Mouse (Mus musculus) kidney, adult 18-20 months (tissue): ENCODE results near the gene Mrgprg.

Experiments used
- DNase-seq: peaks from one replicate; pipeline ENCODE4 v3.0.0; 2021

Gene Mrgprg

DNA sequence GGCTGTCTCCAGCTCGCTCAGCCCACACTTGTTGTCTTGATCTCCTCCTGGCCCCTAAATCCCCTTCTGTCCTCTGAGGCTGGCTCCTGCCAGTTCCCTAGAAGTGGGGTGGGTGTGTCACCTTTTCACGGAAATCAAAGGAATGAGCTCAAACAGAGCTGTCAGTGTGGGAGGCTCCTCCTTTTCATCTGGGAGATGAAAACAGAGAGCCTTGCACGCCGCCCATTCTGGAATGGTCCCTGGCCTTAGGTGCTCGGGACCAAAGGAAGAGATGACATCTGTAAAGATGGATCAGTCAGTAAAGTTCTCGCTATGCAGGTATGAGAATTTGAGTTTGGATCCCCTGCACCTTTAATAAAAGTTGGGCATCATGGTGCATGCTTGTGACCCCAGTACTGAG lies at the start of gene Mrgprg:
TSS of gene Mrgprg (minus strand) at position 101 of the 400 bp plus-strand sequence.
- DNase-seq: no peak

DNA sequence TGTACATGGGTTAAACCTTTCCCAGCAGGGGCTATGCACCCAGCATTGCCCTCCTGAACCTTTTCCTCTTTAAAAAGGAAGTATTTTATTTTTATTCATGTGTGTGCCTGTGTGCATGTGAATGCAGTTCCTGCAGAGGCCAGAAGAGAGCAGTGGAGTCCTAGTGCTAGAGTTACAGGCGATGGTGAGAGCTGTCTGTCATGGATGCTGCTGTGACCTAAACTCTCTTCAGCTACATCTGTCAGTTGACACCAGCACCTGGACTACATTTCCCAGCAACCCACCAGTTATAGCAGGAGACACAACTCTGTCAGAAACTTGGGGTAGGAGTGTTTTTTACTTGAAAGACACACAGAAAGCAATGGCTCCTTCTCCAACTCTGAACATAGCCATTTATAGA lies 42.1 kb upstream of the Mrgprg start:
- DNase-seq: peak; percentile 29

GRCm38 (mm10) chr7:143805199-143805624 lies 38.4 kb upstream of the Mrgprg start:
- no peak for DNase-seq

DNA sequence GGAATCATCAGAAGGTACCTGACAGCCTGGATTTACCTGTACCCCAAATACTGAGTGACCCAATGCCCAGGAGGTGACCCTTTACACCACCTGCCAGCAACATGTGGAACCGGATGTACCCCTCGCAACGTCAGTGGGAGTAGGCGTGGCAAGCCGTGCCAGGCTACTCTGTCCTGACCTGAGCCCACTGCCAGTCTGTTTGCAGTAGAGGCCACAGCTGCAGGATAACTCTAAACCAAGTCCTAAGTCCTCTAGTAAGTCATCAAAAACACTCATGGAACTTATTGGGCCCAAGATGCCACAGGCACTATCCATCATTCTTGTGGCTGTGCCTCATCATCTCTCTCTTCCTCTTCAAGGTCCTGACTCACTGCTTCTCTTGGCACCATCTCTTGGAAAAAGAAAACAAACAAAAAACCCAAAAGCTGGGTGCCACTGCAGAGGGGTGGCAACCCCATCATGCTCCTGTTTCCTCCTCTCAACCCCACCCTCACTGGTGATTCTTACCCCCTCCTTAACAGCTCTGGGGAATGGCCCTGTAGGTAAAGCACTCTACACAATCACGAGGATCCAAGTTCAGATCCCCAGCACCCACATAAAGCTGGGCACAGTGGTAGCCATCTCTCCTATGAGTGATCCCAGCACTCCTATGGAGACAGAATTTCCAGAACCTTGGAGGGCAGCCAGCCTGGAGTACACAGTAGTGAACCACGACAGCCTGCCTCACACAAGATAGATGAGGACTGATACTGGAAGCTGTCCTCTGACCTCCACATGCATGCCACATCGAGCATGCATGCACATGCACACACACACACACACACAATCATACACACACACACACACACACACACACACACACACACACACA lies 34.6 kb upstream of the Mrgprg start:
- no peak for DNase-seq

DNA sequence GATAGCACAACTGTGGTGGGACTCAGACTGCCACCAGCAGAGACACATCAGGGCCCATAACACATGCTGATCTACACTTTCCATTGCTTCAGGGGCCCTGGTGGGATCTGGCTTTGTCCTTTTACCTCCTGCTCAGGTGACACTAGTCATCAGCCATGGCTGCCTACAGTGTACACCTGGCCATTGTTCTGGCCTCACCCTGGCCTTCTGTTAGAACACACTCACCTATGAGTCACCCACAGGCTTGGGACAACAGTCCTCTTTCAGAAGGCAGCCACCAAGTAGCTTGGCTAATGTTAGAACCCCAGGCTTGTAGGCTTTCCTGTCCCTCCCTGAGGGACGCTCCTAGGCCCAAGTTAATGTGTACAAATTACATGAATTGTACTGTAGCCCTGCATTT lies 34.0 kb upstream of the Mrgprg start:
- DNase-seq: no peak

DNA sequence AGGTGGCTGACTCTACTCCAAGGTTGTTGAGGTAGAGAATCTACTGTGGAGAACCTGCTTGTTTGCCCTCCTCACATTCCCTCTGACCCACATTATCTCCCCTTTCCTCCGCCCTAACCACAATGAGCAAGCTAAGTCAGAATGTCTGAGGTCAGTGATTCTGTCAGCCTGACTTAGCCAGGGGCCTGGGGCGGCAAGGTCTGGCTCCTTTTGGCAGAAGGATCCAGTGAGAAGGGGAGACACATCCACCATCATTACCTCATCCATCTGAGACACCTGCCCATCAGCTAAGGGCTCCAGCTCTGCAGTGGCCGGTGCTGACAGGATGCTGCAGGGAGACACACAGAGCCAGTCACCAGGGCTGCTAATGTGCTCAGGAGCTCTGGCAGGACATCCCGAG lies 32.0 kb upstream of the Mrgprg start:
- DNase-seq: no peak

GRCm38 (mm10) chr7:143793121-143793520 lies 26.3 kb upstream of the Mrgprg start:
- peak; percentile 75 for DNase-seq

DNA sequence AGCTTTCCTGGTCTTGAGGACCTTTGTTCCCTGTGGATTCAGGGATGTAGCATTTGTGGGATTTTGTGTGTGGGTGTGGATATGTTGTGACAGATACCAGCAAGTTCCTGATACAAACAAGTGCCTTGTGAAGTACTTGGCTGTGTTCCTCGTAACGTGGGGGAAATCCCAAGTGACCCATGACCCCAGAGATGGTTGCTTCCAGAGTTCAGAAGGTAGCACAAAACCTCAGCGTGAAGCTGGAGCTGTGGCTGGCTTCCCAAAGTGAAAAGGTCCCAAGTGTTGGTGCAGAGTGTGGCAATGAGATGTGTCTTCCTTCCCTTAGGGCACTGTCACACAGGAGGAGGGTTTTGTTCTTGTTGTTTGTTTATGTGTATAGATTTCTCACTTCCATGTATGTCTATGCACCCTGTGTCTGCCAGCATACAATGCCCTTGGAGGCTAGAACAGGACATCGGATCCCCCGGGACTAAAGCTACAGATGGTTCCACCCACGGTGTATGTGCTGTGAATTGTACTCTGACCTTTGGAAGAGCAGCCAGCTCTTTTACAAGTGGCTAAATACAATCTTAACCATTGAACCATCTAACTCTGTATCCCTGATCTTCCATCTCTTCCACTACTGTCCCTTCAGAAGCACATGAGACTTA lies 25.7 kb upstream of the Mrgprg start:
- DNase-seq: peak; percentile 45

GRCm38 (mm10) chr7:143783996-143784829 lies 17.4 kb upstream of the Mrgprg start, which contains the start of gene Mrgpre:
Gene Mrgpre (minus strand): TSS chr7:143784500.
- peak; percentile 80 for DNase-seq

- no peak for DNase-seq
Measured at GRCm38 (mm10) chr7:143783378-143783995, 16.7 kb upstream of the Mrgprg start.

DNA sequence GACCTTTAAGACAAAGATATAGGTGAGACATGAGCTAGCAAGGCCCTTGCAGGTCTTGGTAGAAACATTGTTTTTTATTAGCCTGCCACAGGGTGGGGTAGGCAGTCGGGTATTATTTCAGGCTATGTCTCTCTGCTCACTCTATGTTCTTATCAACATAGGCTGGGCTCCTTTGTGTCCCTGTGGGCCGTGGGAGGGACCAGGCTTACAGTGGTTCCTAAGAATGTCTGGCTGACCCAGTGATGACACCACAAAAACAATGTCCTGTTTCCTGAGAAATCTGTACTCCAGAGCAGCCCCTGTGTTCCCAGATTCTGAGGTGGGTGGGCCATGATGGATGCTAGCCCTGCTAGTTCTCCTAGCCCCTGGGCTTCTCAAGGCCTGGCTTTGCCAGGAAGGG lies 10.6 kb upstream of the Mrgprg start:
- no peak for DNase-seq

GRCm38 (mm10) chr7:143776137-143776536 lies 9.3 kb upstream of the Mrgprg start:
- DNase-seq: peak; percentile 40

DNA sequence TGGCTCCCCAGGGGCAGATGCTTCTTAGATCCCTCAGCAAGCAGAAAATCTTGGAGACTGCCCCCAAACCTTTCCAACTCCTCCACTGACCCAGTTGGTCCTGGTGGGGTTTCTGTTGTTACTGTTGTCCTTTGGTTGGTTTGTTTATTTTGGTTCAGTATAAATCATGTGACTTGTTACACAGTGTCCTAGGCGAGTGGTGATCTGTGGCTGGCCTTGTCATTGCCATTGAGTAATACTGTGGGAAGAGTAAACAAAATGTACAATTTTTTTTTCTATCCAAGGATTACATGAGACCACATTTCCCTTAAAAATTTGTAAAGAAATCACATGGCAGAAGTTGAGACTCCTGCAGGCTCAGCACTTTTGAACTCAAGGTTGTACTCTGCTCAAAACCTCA lies 2.7 kb upstream of the Mrgprg start:
- no peak for DNase-seq

DNA sequence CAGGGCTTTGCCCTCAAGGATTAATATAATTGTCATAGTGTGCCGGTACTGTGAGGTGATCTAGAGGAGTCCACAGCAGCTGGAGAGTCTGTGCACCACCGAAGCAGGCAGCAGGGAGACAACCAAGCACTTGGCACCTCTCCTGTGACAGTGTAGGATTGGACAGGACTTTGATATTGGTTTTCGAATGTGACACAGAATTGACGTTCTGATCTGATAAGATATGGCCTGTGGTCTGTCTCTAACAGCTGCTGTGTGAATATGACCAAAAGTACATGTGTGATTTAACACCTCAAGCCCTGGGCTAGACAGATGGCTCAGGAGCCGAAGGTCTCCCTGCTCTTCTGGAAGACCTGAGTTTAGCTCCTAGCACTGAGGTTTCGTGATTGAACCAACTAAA lies 1.5 kb upstream of the Mrgprg start:
- no peak for DNase-seq

DNA sequence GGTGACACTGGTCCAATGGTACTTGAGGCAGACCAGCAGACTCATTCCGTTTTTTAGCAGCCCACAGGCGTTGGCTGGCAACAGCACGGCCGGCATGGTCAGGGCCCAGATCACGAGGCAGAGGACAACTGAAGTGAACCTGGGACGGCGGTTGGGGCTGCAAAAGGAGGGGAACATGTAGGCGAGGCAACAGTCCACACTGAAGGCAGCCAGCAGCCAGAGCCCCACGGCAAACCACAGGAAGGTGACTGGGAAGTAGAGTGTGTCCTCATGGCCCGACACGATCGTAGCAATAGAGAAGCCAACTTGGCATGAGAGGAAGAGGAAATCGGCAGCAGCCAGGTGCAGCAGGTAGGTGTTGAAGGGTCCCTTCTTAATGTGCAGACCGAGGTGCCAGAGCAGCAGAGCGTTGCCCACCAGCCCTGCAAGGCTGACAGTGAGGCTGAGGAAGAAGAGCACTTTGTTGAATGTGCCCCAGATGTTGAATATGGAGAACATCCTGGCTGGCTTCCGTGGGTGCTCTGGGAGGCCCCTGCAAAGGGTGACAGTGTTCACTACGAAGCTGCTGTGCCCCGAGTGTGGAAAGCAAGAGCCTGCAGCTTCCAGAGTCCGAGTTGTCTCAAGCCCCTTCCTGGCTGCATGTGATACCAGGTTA lies 1.8 kb downstream of the Mrgprg start:
- no peak for DNase-seq

DNA sequence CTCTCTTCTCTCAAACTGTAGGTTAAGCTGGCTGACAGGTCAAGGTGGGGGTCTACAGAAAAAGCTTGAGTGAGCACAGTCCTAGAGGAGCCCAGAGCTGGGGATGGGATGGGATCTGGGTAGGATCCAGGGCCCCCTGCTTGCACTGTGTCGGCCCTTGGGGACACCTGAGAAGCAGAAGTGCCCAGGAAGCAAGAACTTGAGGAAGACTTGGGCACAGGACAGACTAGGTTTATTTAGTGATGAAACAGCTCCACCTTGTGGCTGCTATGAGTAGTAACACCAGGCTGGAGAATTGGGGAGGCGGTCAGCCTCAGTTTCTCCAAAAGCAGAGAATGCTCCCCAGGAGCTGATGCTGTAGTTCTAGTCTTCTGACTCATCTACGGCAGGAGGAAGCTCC lies 3.0 kb downstream of the Mrgprg start:
- no peak for DNase-seq

GRCm38 (mm10) chr7:143758956-143759355 lies 7.8 kb downstream of the Mrgprg start:
- no peak for DNase-seq

- no peak for DNase-seq
Measured at GRCm38 (mm10) chr7:143757696-143758095, 9.1 kb downstream of the Mrgprg start.

DNA sequence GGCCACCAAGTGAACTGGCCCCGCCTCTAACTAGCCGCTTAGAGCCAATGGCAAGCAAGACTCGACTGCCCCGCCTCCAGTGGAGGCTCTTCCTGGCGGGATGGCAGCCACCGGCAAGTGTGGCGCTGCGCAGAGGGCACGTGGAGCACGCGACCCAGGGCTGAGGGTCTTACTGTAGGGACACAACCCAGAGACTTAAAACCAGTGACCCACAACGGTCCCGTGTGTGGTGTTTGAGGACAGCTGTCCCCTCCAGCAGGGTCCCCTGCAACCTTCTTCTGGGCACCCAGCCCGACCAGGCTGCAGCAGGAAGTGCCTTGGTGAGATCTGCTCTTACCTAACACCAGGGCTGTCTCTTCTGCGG lies 9.8 kb downstream of the Mrgprg start:
- peak; percentile 82 for DNase-seq

GRCm38 (mm10) chr7:143756125-143757026 lies 10.4 kb downstream of the Mrgprg start, which contains the start of gene Osbpl5:
Gene Osbpl5 (minus strand): TSS chr7:143756985.
- no peak for DNase-seq
